Mouse (Mus musculus): Measurements from ENCODE around the gene Aloxe3. TPM values are rescaled to one million over a fixed set of nuclear protein-coding genes. Genes with fewer than 3 reads are reported as not detected.

The Aloxe3 gene
- total RNA-seq, 1 experiment from 2014 or later = not detected

GRCm38 (mm10) chr11:69121001-69121740 is 4.5 kb upstream of the Aloxe3 start:
- no peak for ATAC-seq (ENCODE audit: extremely low read depth, insufficient number of reproducible peaks, low FRiP score, poor library complexity, severe bottlenecking)

GRCm38 (mm10) chr11:69121741-69122335 is 3.9 kb upstream of the Aloxe3 start:
- ATAC-seq (ENCODE audit: extremely low read depth, insufficient number of reproducible peaks, low FRiP score, poor library complexity, severe bottlenecking) = no peak

- ATAC-seq (ENCODE audit: extremely low read depth, insufficient number of reproducible peaks, low FRiP score, poor library complexity, severe bottlenecking) = peak; percentile 13; the same call in 1 of the 2 replicates
Observed at GRCm38 (mm10) chr11:69122336-69122951, 3.3 kb upstream of the Aloxe3 start, which contains the start of gene 9130213A22Rik. TSS of gene 9130213A22Rik (minus strand) at chr11:69122589.

GRCm38 (mm10) chr11:69123056-69123692 is 2.5 kb upstream of the Aloxe3 start:
- peak; percentile 19; the same call in 1 of the 2 replicates for ATAC-seq (ENCODE audit: extremely low read depth, insufficient number of reproducible peaks, low FRiP score, poor library complexity, severe bottlenecking)

GRCm38 (mm10) chr11:69123693-69124497 is 1.8 kb upstream of the Aloxe3 start:
- ATAC-seq (ENCODE audit: extremely low read depth, insufficient number of reproducible peaks, low FRiP score, poor library complexity, severe bottlenecking) = peak; percentile 30; the same call in 1 of the 2 replicates

GRCm38 (mm10) chr11:69124498-69124847 is 1.2 kb upstream of the Aloxe3 start:
- ATAC-seq (ENCODE audit: extremely low read depth, insufficient number of reproducible peaks, low FRiP score, poor library complexity, severe bottlenecking) = no peak

GRCm38 (mm10) chr11:69125041-69125851 is 450 bp upstream of the Aloxe3 start:
- ATAC-seq (ENCODE audit: extremely low read depth, insufficient number of reproducible peaks, low FRiP score, poor library complexity, severe bottlenecking) = peak; percentile 24

GRCm38 (mm10) chr11:69125919-69126705 is 416 bp downstream of the Aloxe3 start:
- no peak for ATAC-seq (ENCODE audit: extremely low read depth, insufficient number of reproducible peaks, low FRiP score, poor library complexity, severe bottlenecking)

GRCm38 (mm10) chr11:69126706-69127095 is 1.0 kb downstream of the Aloxe3 start:
- no peak for ATAC-seq (ENCODE audit: extremely low read depth, insufficient number of reproducible peaks, low FRiP score, poor library complexity, severe bottlenecking)

GRCm38 (mm10) chr11:69128426-69129122 is 2.9 kb downstream of the Aloxe3 start:
- ATAC-seq (ENCODE audit: extremely low read depth, insufficient number of reproducible peaks, low FRiP score, poor library complexity, severe bottlenecking) = no peak

GRCm38 (mm10) chr11:69133566-69133922 is 7.8 kb downstream of the Aloxe3 start:
- no peak for ATAC-seq (ENCODE audit: extremely low read depth, insufficient number of reproducible peaks, low FRiP score, poor library complexity, severe bottlenecking)

- peak; percentile 67 for ATAC-seq (ENCODE audit: extremely low read depth, insufficient number of reproducible peaks, low FRiP score, poor library complexity, severe bottlenecking)
Observed at GRCm38 (mm10) chr11:69133923-69134621, 8.4 kb downstream of the Aloxe3 start.

GRCm38 (mm10) chr11:69134622-69134968 is 8.9 kb downstream of the Aloxe3 start:
- ATAC-seq (ENCODE audit: extremely low read depth, insufficient number of reproducible peaks, low FRiP score, poor library complexity, severe bottlenecking) = no peak

GRCm38 (mm10) chr11:69135361-69135760 is 9.7 kb downstream of the Aloxe3 start:
- no peak for ATAC-seq (ENCODE audit: extremely low read depth, insufficient number of reproducible peaks, low FRiP score, poor library complexity, severe bottlenecking)

- no peak for ATAC-seq (ENCODE audit: extremely low read depth, insufficient number of reproducible peaks, low FRiP score, poor library complexity, severe bottlenecking)
Observed at GRCm38 (mm10) chr11:69147546-69147945, 21.9 kb downstream of the Aloxe3 start.

- ATAC-seq (ENCODE audit: extremely low read depth, insufficient number of reproducible peaks, low FRiP score, poor library complexity, severe bottlenecking) = no peak
Observed at GRCm38 (mm10) chr11:69148451-69148960, 22.8 kb downstream of the Aloxe3 start.

Measured in neutrophil, adult 5-6 weeks (primary cell).